Mouse (Mus musculus) CH12.LX (cell line): Measurements from ENCODE around the gene Bnipl. TPM values are rescaled to one million over a fixed set of nuclear protein-coding genes. Genes with fewer than 3 reads are reported as not detected.
A peak's percentile ranks its signal among the peaks of the same experiment; 100 is the strongest.

ENCODE experiments used
- DNase-seq: peaks from one replicate; pipeline ENCODE4 v3.0.0-alpha.2; 2013; ENCODE audit errors: extremely low read depth
- H3K27ac ChIP-seq: 2 replicates; pipeline ENCODE4 v1.5.1; 2012; ENCODE audit warnings: low read depth, mild to moderate bottlenecking, control low read depth, moderate library complexity; ENCODE audit not compliant: insufficient read depth
- H3K27me3 ChIP-seq: replicated peaks from 2 replicates; pipeline ENCODE3; 2012; ENCODE audit warnings: inconsistent platforms
- H3K36me3 ChIP-seq, 2 experiments: replicated peaks in 1 of 2; 2 replicates each; pipeline versions ENCODE3 to v1.6.1; 2012; ENCODE audit warnings: inconsistent platforms in 1 of 2, low read length in 1 of 2, mild to moderate bottlenecking in 1 of 2, mixed read lengths in 1 of 2, moderate library complexity in 1 of 2; ENCODE audit not compliant: control insufficient read depth in 1 of 2, insufficient read depth in 1 of 2
- H3K4me1 ChIP-seq, 2 experiments: 2 replicates each; pipeline ENCODE4 v1.6.1; 2012; ENCODE audit warnings: inconsistent platforms in 1 of 2, moderate library complexity in 1 of 2; ENCODE audit not compliant: insufficient read depth in 2 of 2, control insufficient read depth in 1 of 2
- H3K4me2 ChIP-seq: 2 replicates; pipeline ENCODE4 v1.6.1; 2012; ENCODE audit warnings: low read depth, mild to moderate bottlenecking, control low read depth; ENCODE audit not compliant: poor library complexity, insufficient read depth, severe bottlenecking
- H3K4me3 ChIP-seq, 3 experiments: fragments of 150-350 bp in 1 of 3; sonication (generic) in 1 of 3; replicated peaks in 1 of 3; 2 replicates each; pipeline versions ENCODE3 to v1.5.1; 2011 to 2012; ENCODE audit warnings: low read depth in 2 of 3, low read length in 2 of 3, mild to moderate bottlenecking in 2 of 3, moderate library complexity in 2 of 3, control low read depth in 1 of 3, improper control_type of control experiment in 1 of 3, inconsistent platforms in 1 of 3, mixed read lengths in 1 of 3; ENCODE audit not compliant: poor library complexity in 1 of 3
- H3K79me2 ChIP-seq: replicated peaks from 2 replicates; pipeline ENCODE4 v1.6.1; 2012; ENCODE audit warnings: mild to moderate bottlenecking, moderate library complexity; ENCODE audit not compliant: control insufficient read depth, poor library complexity, insufficient read depth, severe bottlenecking; ENCODE audit errors: extremely low read depth
- H3K9ac ChIP-seq: 2 replicates; pipeline ENCODE4 v1.6.1; 2012; ENCODE audit warnings: low read depth, mild to moderate bottlenecking, control low read depth, moderate library complexity; ENCODE audit not compliant: insufficient read depth
- H3K9me3 ChIP-seq: replicated peaks from 2 replicates; pipeline ENCODE3; 2012; ENCODE audit warnings: low read length, inconsistent platforms, mixed read lengths
- BHLHE40 ChIP-seq: IDR thresholded peaks from 2 replicates; pipeline ENCODE4 v1.6.1; 2011; ENCODE audit warnings: mild to moderate bottlenecking, low read depth, low read length, improper control_type of control experiment
- CHD1 ChIP-seq: IDR thresholded peaks from 2 replicates; pipeline ENCODE4 v1.6.1; 2012; ENCODE audit warnings: low read depth, low read length, improper control_type of control experiment, inconsistent platforms
- CHD2 ChIP-seq: IDR thresholded peaks from 2 replicates; pipeline ENCODE4 v1.6.1; 2011; ENCODE audit warnings: low read length, improper control_type of control experiment
- CTCF ChIP-seq, 2 experiments: IDR thresholded peaks in 1 of 2; conservative IDR thresholded peaks in 1 of 2; 2 replicates each; pipeline ENCODE4 v1.5.1; 2011 to 2012; ENCODE audit warnings: low read depth in 2 of 2, low read length in 2 of 2, improper control_type of control experiment in 1 of 2, inconsistent platforms in 1 of 2, mild to moderate bottlenecking in 1 of 2, moderate library complexity in 1 of 2
- E2F4 ChIP-seq: IDR thresholded peaks from 2 replicates; pipeline ENCODE4 v1.6.1; 2011; ENCODE audit warnings: low read depth, low read length, improper control_type of control experiment; ENCODE audit not compliant: insufficient replicate concordance
- ELF1 ChIP-seq: IDR thresholded peaks from 2 replicates; pipeline ENCODE4 v1.6.1; 2014; ENCODE audit warnings: low read depth, mild to moderate bottlenecking, inconsistent platforms, low read length, improper control_type of control experiment
- EP300 ChIP-seq: IDR thresholded peaks from 2 replicates; pipeline ENCODE4 v1.6.1; 2011; ENCODE audit warnings: low read length, improper control_type of control experiment
- ETS1 ChIP-seq: conservative IDR thresholded peaks from 2 replicates; pipeline ENCODE4 v1.6.1; 2012; ENCODE audit warnings: low read depth, mild to moderate bottlenecking, inconsistent platforms, low read length, improper control_type of control experiment, moderate library complexity
- GABPA ChIP-seq: IDR thresholded peaks from 2 replicates; pipeline ENCODE4 v1.6.1; 2012; ENCODE audit warnings: low read depth, low read length, improper control_type of control experiment, inconsistent platforms; ENCODE audit not compliant: insufficient replicate concordance
- HCFC1 ChIP-seq: IDR thresholded peaks from 2 replicates; pipeline ENCODE4 v1.6.1; 2012; ENCODE audit warnings: low read depth, mild to moderate bottlenecking, inconsistent platforms, low read length, improper control_type of control experiment
- IRF4 ChIP-seq: IDR thresholded peaks from 2 replicates; pipeline ENCODE4 v1.6.1; 2014; ENCODE audit warnings: low read depth, mild to moderate bottlenecking, inconsistent platforms, low read length, improper control_type of control experiment
- JUN ChIP-seq: IDR thresholded peaks from 2 replicates; pipeline ENCODE4 v1.6.1; 2011; ENCODE audit warnings: low read depth, mild to moderate bottlenecking, low read length, improper control_type of control experiment, moderate library complexity; ENCODE audit not compliant: insufficient read depth
- JUND ChIP-seq: conservative IDR thresholded peaks from 2 replicates; pipeline ENCODE4 v1.6.1; 2011; ENCODE audit warnings: low read depth, low read length, improper control_type of control experiment
- KAT2A ChIP-seq: IDR thresholded peaks from 2 replicates; pipeline ENCODE4 v1.6.1; 2012; ENCODE audit warnings: low read length, improper control_type of control experiment, inconsistent platforms; ENCODE audit not compliant: insufficient replicate concordance
- MAFK ChIP-seq: IDR thresholded peaks from 2 replicates; pipeline ENCODE4 v1.6.1; 2011; ENCODE audit warnings: low read length, improper control_type of control experiment; ENCODE audit not compliant: insufficient replicate concordance
- MAX ChIP-seq: IDR thresholded peaks from 2 replicates; pipeline ENCODE4 v1.6.1; 2011; ENCODE audit warnings: low read length, improper control_type of control experiment
- MAZ ChIP-seq: IDR thresholded peaks from 2 replicates; pipeline ENCODE4 v1.6.1; 2012; ENCODE audit warnings: low read depth, mild to moderate bottlenecking, inconsistent platforms, low read length, improper control_type of control experiment, moderate library complexity
- MEF2A ChIP-seq: IDR thresholded peaks from 2 replicates; pipeline ENCODE4 v1.6.1; 2014; ENCODE audit warnings: low read depth, mild to moderate bottlenecking, inconsistent platforms, low read length, improper control_type of control experiment, borderline replicate concordance
- MXI1 ChIP-seq: IDR thresholded peaks from 2 replicates; pipeline ENCODE4 v1.6.1; 2011; ENCODE audit warnings: mild to moderate bottlenecking, low read depth, low read length, improper control_type of control experiment
- MYC ChIP-seq: IDR thresholded peaks from 2 replicates; pipeline ENCODE4 v1.6.1; 2011; ENCODE audit warnings: low read depth, mild to moderate bottlenecking, improper control_type of control experiment, low read length
- NELFE ChIP-seq: IDR thresholded peaks from 2 replicates; pipeline ENCODE4 v1.6.1; 2011; ENCODE audit warnings: low read depth, low read length, improper control_type of control experiment
- NRF1 ChIP-seq: IDR thresholded peaks from 2 replicates; pipeline ENCODE4 v1.6.1; 2014; ENCODE audit warnings: low read depth, mild to moderate bottlenecking, inconsistent platforms, low read length, improper control_type of control experiment, moderate library complexity
- PAX5 ChIP-seq: IDR thresholded peaks from 2 replicates; pipeline ENCODE4 v1.6.1; 2012; ENCODE audit warnings: low read length, inconsistent platforms, mixed read lengths
- POLR2A ChIP-seq: IDR thresholded peaks from 2 replicates; pipeline ENCODE4 v1.6.1; 2011; ENCODE audit warnings: low read depth, mild to moderate bottlenecking, improper control_type of control experiment, low read length
- POLR2AphosphoS2 ChIP-seq: IDR thresholded peaks from 2 replicates; pipeline ENCODE4 v1.6.1; 2011; ENCODE audit warnings: low read depth, low read length, improper control_type of control experiment
- RAD21 ChIP-seq: IDR thresholded peaks from 2 replicates; pipeline ENCODE4 v1.6.1; 2011; ENCODE audit warnings: low read depth, mild to moderate bottlenecking, low read length, improper control_type of control experiment, moderate library complexity
- RCOR1 ChIP-seq: conservative IDR thresholded peaks from 2 replicates; pipeline ENCODE4 v1.6.1; 2012; ENCODE audit warnings: low read depth, mild to moderate bottlenecking, inconsistent platforms, low read length, improper control_type of control experiment
- SIN3A ChIP-seq: IDR thresholded peaks from 2 replicates; pipeline ENCODE4 v1.6.1; 2012; ENCODE audit warnings: low read length, improper control_type of control experiment, inconsistent platforms
- SMC3 ChIP-seq: IDR thresholded peaks from 2 replicates; pipeline ENCODE4 v1.6.1; 2011; ENCODE audit warnings: low read depth, low read length, improper control_type of control experiment
- TBP ChIP-seq: conservative IDR thresholded peaks from 2 replicates; pipeline ENCODE4 v1.6.1; 2011; ENCODE audit warnings: low read depth, low read length, improper control_type of control experiment
- TCF12 ChIP-seq: IDR thresholded peaks from 2 replicates; pipeline ENCODE4 v1.6.1; 2014; ENCODE audit warnings: low read depth, mild to moderate bottlenecking, inconsistent platforms, low read length, improper control_type of control experiment
- UBTF ChIP-seq: IDR thresholded peaks from 2 replicates; pipeline ENCODE4 v1.6.1; 2012; ENCODE audit warnings: low read depth, mild to moderate bottlenecking, inconsistent platforms, low read length, improper control_type of control experiment, moderate library complexity
- USF1 ChIP-seq: IDR thresholded peaks from 2 replicates; pipeline ENCODE4 v1.6.1; 2014; ENCODE audit warnings: low read depth, mild to moderate bottlenecking, inconsistent platforms, low read length, improper control_type of control experiment
- USF2 ChIP-seq: conservative IDR thresholded peaks from 2 replicates; pipeline ENCODE4 v1.6.1; 2011; ENCODE audit warnings: low read depth, low read length, improper control_type of control experiment
- ZC3H11A ChIP-seq: IDR thresholded peaks from 2 replicates; pipeline ENCODE4 v1.6.1; 2012; ENCODE audit warnings: low read depth, mild to moderate bottlenecking, inconsistent platforms, low read length, improper control_type of control experiment
- ZKSCAN1 ChIP-seq: IDR thresholded peaks from 2 replicates; pipeline ENCODE4 v1.6.1; 2012; ENCODE audit warnings: low read depth, inconsistent platforms, low read length, improper control_type of control experiment, borderline replicate concordance
- ZMIZ1 ChIP-seq: IDR thresholded peaks from 2 replicates; pipeline ENCODE4 v1.6.1; 2012; ENCODE audit warnings: low read depth, mild to moderate bottlenecking, inconsistent platforms, low read length, improper control_type of control experiment
- ZNF384 ChIP-seq: IDR thresholded peaks from 2 replicates; pipeline ENCODE4 v1.6.1; 2012; ENCODE audit warnings: low read depth, low read length, improper control_type of control experiment, inconsistent platforms
- dilution Hi-C: fragments of 300-500 bp; cut with MboI; formaldehyde crosslinking; loops from 2 replicates; pipeline ENCODE4 v1.14.3; 2020; ENCODE audit warnings: low sequenced_read_pairs; ENCODE audit not compliant: extremely low pct_unique_long_range_greater_than_20kb, extremely low pct_ligation_motif_present
- in situ Hi-C: fragments of 300-500 bp; cut with MboI; formaldehyde crosslinking; loops from 3 replicates; pipeline ENCODE4 v1.14.3; 2019; ENCODE audit warnings: low sequenced_read_pairs, low pct_ligation_motif_present, low pct_unique_long_range_greater_than_20kb, mixed read lengths
- polyA plus RNA-seq: library from polyadenylated mRNA; unstranded; fragments of >175 nt; gene quantifications from 2 replicates; pipeline ENCODE4 v1.2.1, GENCODE M21; 2012; ENCODE audit warnings: low read depth; ENCODE audit not compliant: insufficient read length
- total RNA-seq, 2 experiments: library from RNA; depleted of rRNA; stranded (reverse); fragments of 300-350 nt in 1 of 2; fragments of >200 nt in 1 of 2; gene quantifications; 2 replicates each; pipeline ENCODE4 v1.2.3; 2012 to 2014

The Bnipl gene
- total and polyA plus RNA-seq, 3 experiments, result 0.33 TPM; not detected in 2

DNA sequence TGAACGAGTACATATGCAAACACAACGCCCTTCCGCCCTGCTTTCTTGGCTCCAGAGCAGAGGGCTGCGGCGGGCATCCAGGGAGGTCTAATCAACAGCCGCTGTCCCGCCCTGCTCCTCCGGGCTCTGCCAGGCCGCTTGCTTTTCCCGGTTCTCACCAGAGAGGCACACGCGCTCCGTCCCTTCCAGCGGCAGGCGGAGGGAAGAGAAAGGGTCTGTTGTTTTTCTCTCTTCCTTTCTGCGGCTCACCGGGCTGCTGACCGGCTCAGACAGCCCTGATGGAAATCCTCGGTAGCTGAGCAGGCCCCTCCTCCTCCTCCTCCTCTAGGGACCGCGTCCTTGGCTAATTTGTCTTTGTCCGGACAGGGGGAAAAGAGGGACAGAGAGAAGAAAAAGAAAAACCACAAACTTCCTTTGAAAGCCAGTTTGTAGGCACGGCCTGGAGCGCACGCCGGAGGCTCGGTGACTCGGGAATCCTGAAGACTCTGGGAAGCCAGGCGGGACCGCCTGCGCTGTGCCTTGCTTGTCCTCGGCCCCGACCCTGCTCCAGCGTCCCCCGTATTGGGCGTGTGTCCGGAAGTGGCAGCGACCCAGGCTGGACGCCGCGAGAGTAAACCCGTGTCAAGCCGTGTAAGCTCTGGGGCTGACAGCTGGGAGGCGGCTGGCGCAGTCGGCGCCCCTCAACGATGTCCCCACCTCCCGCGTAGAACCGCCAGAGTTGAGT, 32.0 kb upstream of the Bnipl start:
- TF ChIP-seq MXI1, result peak; percentile 29; the same call in 1 of the 2 replicates
- TF ChIP-seq RAD21, result no peak
- TF ChIP-seq TBP, result 0 out of 2 replicates have a peak, but pooled peaks have one; percentile 34
- no peak for TF ChIP-seq MAZ
- TF ChIP-seq IRF4, result no peak
- TF ChIP-seq MEF2A, result no peak
- no peak for TF ChIP-seq CTCF (conservative IDR thresholded peaks at IDR 0.05 in 1 of 2, IDR thresholded peaks at IDR 0.05 in 1 of 2; ENCODE audit: low read depth in 2 of 2, low read length in 2 of 2)
- TF ChIP-seq MAFK, result no peak
- no peak for TF ChIP-seq MAX
- TF ChIP-seq ZC3H11A, result no peak
- no peak; the same call in 1 of the 2 replicates for TF ChIP-seq ETS1
- TF ChIP-seq GABPA, result no peak
- peak; percentile 36; the same call in 1 of the 2 replicates for TF ChIP-seq SIN3A
- no peak for TF ChIP-seq USF1
- no peak for TF ChIP-seq RCOR1
- 0 out of 2 replicates have a peak, but pooled peaks have one; percentile 23 for TF ChIP-seq CHD2
- TF ChIP-seq NRF1, result no peak
- 0 out of 2 replicates have a peak, but pooled peaks have one; percentile 10 for TF ChIP-seq NELFE
- TF ChIP-seq E2F4, result no peak
- TF ChIP-seq JUND, result no peak
- TF ChIP-seq POLR2A, result 0 out of 2 replicates have a peak, but pooled peaks have one; percentile 27
- TF ChIP-seq SMC3, result no peak
- TF ChIP-seq JUN, result no peak
- 0 out of 2 replicates have a peak, but pooled peaks have one; percentile 31 for TF ChIP-seq ZMIZ1
- no peak for TF ChIP-seq CHD1
- no peak; the same call in 1 of the 2 replicates for TF ChIP-seq BHLHE40
- no peak; the same call in 1 of the 2 replicates for TF ChIP-seq TCF12
- TF ChIP-seq USF2, result no peak
- no peak for TF ChIP-seq ZNF384
- TF ChIP-seq MYC, result no peak
- TF ChIP-seq PAX5, result no peak
- TF ChIP-seq ZKSCAN1, result no peak
- peak; percentile 74 for TF ChIP-seq ELF1
- peak; percentile 20; the same call in 1 of the 2 replicates for TF ChIP-seq HCFC1
- TF ChIP-seq EP300, result no peak
- TF ChIP-seq KAT2A, result no peak
- no peak for TF ChIP-seq UBTF
- no peak for TF ChIP-seq POLR2AphosphoS2
- Histone ChIP-seq H3K4me2 (peak overlapping the region; percentile 80), H3K9me3 (no peaks in the 10 kb centered on the region), H3K79me2 (0 out of 2 replicates have a peak, but pooled peaks cover 2% of the 10 kb centered on the region), H3K36me3 (peaks cover 2 to 7% of the 10 kb centered on the region in 2 experiments), H3K27me3 (no peaks in the 10 kb centered on the region), H3K27ac (peak overlapping the region; percentile 41; the same call in 1 of the 2 replicates), H3K9ac (peak overlapping the region; percentile 96), H3K4me1 (peaks cover 0 to 22% of the 10 kb centered on the region in 2 experiments; a peak in 2 of 4 replicates), H3K4me3 (peak overlapping the region; percentile 68 to 86 (median 75))
- dilution Hi-C loops, result no loop called here
- in situ Hi-C loops, result no loop called here
- DNase-seq, result peak; percentile 28
